Mouse (Mus musculus): ENCODE measurements around the gene Uba52. TPM values are rescaled to one million over a fixed set of nuclear protein-coding genes. Genes with fewer than 3 reads are reported as not detected.

The Uba52 gene
- total and polyA plus RNA-seq, 2 experiments: 750 to 770 TPM

DNA sequence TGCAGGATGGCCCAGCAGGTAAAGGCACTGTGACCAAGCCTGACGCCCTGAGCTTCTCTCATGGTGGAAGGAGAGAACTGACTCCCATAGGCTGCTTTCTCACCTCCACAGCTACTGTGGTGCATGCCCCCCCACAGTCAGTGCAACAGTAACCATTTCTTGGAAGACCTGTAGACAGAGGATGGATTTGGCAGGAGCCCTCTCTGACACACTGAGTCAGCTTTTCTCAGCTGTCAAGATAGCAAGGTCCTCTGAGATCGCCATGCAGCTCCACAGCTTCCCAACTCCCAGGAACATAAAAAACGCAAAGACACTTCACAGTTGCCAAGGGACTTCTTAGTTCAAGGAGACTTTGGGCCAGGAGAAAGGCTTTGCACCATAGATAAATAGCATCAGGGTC is 52.1 kb downstream of the Uba52 start:
- 79% methylated on average over 3 of the region's 3 CpGs for WGBS

More for the DNA sequence above, 52.1 kb downstream of the Uba52 start:
- Histone ChIP-seq H3K4me1 (ENCODE audit: control insufficient read depth, insufficient read depth, low read length) (no peaks in the 10 kb centered on the region), H3K79me2 (ENCODE audit: control insufficient read depth, insufficient read depth, low read length) (no peaks in the 10 kb centered on the region), H3K27me3 (ENCODE audit: control insufficient read depth, insufficient read depth, low read length) (no peaks in the 10 kb centered on the region), H3K4me3 (ENCODE audit: insufficient read depth, low read depth, low read length) (no peak overlapping the region), H3K27ac (replicated peaks; ENCODE audit: insufficient read depth, low read depth, low read length) (no peak overlapping the region), H3K36me3 (ENCODE audit: control insufficient read depth, insufficient read depth, low read length) (no peaks in the 10 kb centered on the region), H3K9ac (ENCODE audit: low read depth, low read length) (no peak overlapping the region)
- TF ChIP-seq CTCF (IDR thresholded peaks at IDR 0.05; ENCODE audit: low read depth, low read length) (no peak), POLR2A (IDR thresholded peaks at IDR 0.05; ENCODE audit: extremely low read depth, insufficient read depth, low read length) (no peak)
- no peak for DNase-seq (ENCODE audit: extremely low read depth, low read depth, low spot score)

Other genes starting within 250 kb of the Uba52 start
- gene Homer3, start 228.0 kb downstream of the Uba52 start, total RNA-seq (2014; rRNA removed): 1.4 and 2.6 TPM in 2 replicates
- 3.1 and 3.7 TPM in 2 replicates for gene Homer3, start 228.0 kb downstream of the Uba52 start, polyA plus RNA-seq (2012; rRNA removed)
- 19.3 and 22.7 TPM in 2 replicates for gene Ddx49, start 208.3 kb downstream of the Uba52 start, total RNA-seq (2014; rRNA removed)
- 24.4 and 36.5 TPM in 2 replicates for gene Ddx49, start 208.3 kb downstream of the Uba52 start, polyA plus RNA-seq (2012; rRNA removed)
- 169 and 197 TPM in 2 replicates for gene Cope, start 208.3 kb downstream of the Uba52 start, total RNA-seq (2014; rRNA removed)
- gene Cope, start 208.3 kb downstream of the Uba52 start, polyA plus RNA-seq (2012; rRNA removed): 327 and 394 TPM in 2 replicates
- not detected in 2 replicates for gene Cers1, start 195.0 kb downstream of the Uba52 start, total RNA-seq (2014; rRNA removed)
- gene Cers1, start 195.0 kb downstream of the Uba52 start, polyA plus RNA-seq (2012; rRNA removed): 0.04 TPM in 2 replicates
- gene Gdf1, start 181.0 kb downstream of the Uba52 start, total RNA-seq (2014; rRNA removed): not detected in 2 replicates
- gene Gdf1, start 181.0 kb downstream of the Uba52 start, polyA plus RNA-seq (2012; rRNA removed): not detected in 2 replicates
- 19.0 and 26.3 TPM in 2 replicates for gene Upf1, start 157.5 kb downstream of the Uba52 start, total RNA-seq (2014; rRNA removed)
- gene Upf1, start 157.5 kb downstream of the Uba52 start, polyA plus RNA-seq (2012; rRNA removed): 20.3 and 22.3 TPM in 2 replicates
- gene Comp, start 137.2 kb downstream of the Uba52 start, total RNA-seq (2014; rRNA removed): not detected in 2 replicates
- 0.24 TPM in 1 of 2 replicates, not detected in the other for gene Comp, start 137.2 kb downstream of the Uba52 start, polyA plus RNA-seq (2012; rRNA removed)
- gene Crtc1, start 71.2 kb downstream of the Uba52 start, total RNA-seq (2014; rRNA removed): 1.2 and 1.9 TPM in 2 replicates
- gene Crtc1, start 71.2 kb downstream of the Uba52 start, polyA plus RNA-seq (2012; rRNA removed): 6.9 and 8.2 TPM in 2 replicates
- 3.5 and 4.5 TPM in 2 replicates for gene Klhl26, start 33.8 kb downstream of the Uba52 start, total RNA-seq (2014; rRNA removed)
- 13.7 and 15.3 TPM in 2 replicates for gene Klhl26, start 33.8 kb downstream of the Uba52 start, polyA plus RNA-seq (2012; rRNA removed)
- 0.34 TPM in 1 of 2 replicates, not detected in the other for gene Tmem59l, start 23.4 kb downstream of the Uba52 start, total RNA-seq (2014; rRNA removed)
- 0.10 TPM in 1 of 2 replicates, not detected in the other for gene Tmem59l, start 23.4 kb downstream of the Uba52 start, polyA plus RNA-seq (2012; rRNA removed)
- not detected in 2 replicates for gene Crlf1, start 17.6 kb downstream of the Uba52 start, total RNA-seq (2014; rRNA removed)
- not detected in 2 replicates for gene Crlf1, start 17.6 kb downstream of the Uba52 start, polyA plus RNA-seq (2012; rRNA removed)
- gene Rex1bd, start 4.0 kb downstream of the Uba52 start, total RNA-seq (2014; rRNA removed): 60.8 and 75.2 TPM in 2 replicates
- 141 and 152 TPM in 2 replicates for gene Rex1bd, start 4.0 kb downstream of the Uba52 start, polyA plus RNA-seq (2012; rRNA removed)
- gene Fkbp8, start 16.9 kb upstream of the Uba52 start, total RNA-seq (2014; rRNA removed): 271 and 321 TPM in 2 replicates
- 455 and 489 TPM in 2 replicates for gene Fkbp8, start 16.9 kb upstream of the Uba52 start, polyA plus RNA-seq (2012; rRNA removed)
- 36.7 and 42.6 TPM in 2 replicates for gene Kxd1, start 17.2 kb upstream of the Uba52 start, total RNA-seq (2014; rRNA removed)
- gene Kxd1, start 17.2 kb upstream of the Uba52 start, polyA plus RNA-seq (2012; rRNA removed): 68.4 and 72.3 TPM in 2 replicates
- 10.0 and 13.6 TPM in 2 replicates for gene Ell, start 28.7 kb upstream of the Uba52 start, total RNA-seq (2014; rRNA removed)
- 19.6 and 25.0 TPM in 2 replicates for gene Ell, start 28.7 kb upstream of the Uba52 start, polyA plus RNA-seq (2012; rRNA removed)
- 3.2 and 6.4 TPM in 2 replicates for gene Isyna1, start 83.6 kb upstream of the Uba52 start, total RNA-seq (2014; rRNA removed)
- gene Isyna1, start 83.6 kb upstream of the Uba52 start, polyA plus RNA-seq (2012; rRNA removed): 9.4 and 16.6 TPM in 2 replicates
- 2.3 and 5.0 TPM in 2 replicates for gene Ssbp4, start 98.1 kb upstream of the Uba52 start, total RNA-seq (2014; rRNA removed)
- gene Ssbp4, start 98.1 kb upstream of the Uba52 start, polyA plus RNA-seq (2012; rRNA removed): 13.5 and 16.4 TPM in 2 replicates
- gene Lrrc25, start 105.4 kb upstream of the Uba52 start, total RNA-seq (2014; rRNA removed): 1.4 and 2.3 TPM in 2 replicates
- gene Lrrc25, start 105.4 kb upstream of the Uba52 start, polyA plus RNA-seq (2012; rRNA removed): 2.5 and 7.0 TPM in 2 replicates
- 5.8 and 12.6 TPM in 2 replicates for gene Gdf15, start 121.7 kb upstream of the Uba52 start, total RNA-seq (2014; rRNA removed)
- gene Gdf15, start 121.7 kb upstream of the Uba52 start, polyA plus RNA-seq (2012; rRNA removed): 23.8 and 27.7 TPM in 2 replicates
- gene Pgpep1, start 149.6 kb upstream of the Uba52 start, total RNA-seq (2014; rRNA removed): 39.1 and 42.6 TPM in 2 replicates
- 91.3 and 117 TPM in 2 replicates for gene Pgpep1, start 149.6 kb upstream of the Uba52 start, polyA plus RNA-seq (2012; rRNA removed)
- gene Lsm4, start 162.4 kb upstream of the Uba52 start, total RNA-seq (2014; rRNA removed): 30.8 and 35.4 TPM in 2 replicates
- gene Lsm4, start 162.4 kb upstream of the Uba52 start, polyA plus RNA-seq (2012; rRNA removed): 35.4 and 51.8 TPM in 2 replicates
- gene Jund, start 188.1 kb upstream of the Uba52 start, total RNA-seq (2014; rRNA removed): 26.6 and 36.6 TPM in 2 replicates
- gene Jund, start 188.1 kb upstream of the Uba52 start, polyA plus RNA-seq (2012; rRNA removed): 111 and 120 TPM in 2 replicates
- gene Iqcn, start 192.7 kb upstream of the Uba52 start, total RNA-seq (2014; rRNA removed): not detected in 2 replicates
- not detected in 2 replicates for gene Iqcn, start 192.7 kb upstream of the Uba52 start, polyA plus RNA-seq (2012; rRNA removed)
- gene Gm3336, start 207.7 kb upstream of the Uba52 start, total RNA-seq (2014; rRNA removed): 0.28 and 0.54 TPM in 2 replicates
- gene Gm3336, start 207.7 kb upstream of the Uba52 start, polyA plus RNA-seq (2012; rRNA removed): 0.11 and 1.0 TPM in 2 replicates
- 10.6 and 16.3 TPM in 2 replicates for gene Pde4c, start 212.9 kb upstream of the Uba52 start, total RNA-seq (2014; rRNA removed)
- 26.5 and 28.0 TPM in 2 replicates for gene Pde4c, start 212.9 kb upstream of the Uba52 start, polyA plus RNA-seq (2012; rRNA removed)
- 2.7 and 4.1 TPM in 2 replicates for gene Rab3a, start 243.9 kb upstream of the Uba52 start, total RNA-seq (2014; rRNA removed)
- 10.4 and 11.9 TPM in 2 replicates for gene Rab3a, start 243.9 kb upstream of the Uba52 start, polyA plus RNA-seq (2012; rRNA removed)

Data from liver, adult 2 months (tissue).